Mouse (Mus musculus): ENCODE measurements around the gene Skor1. TPM values are rescaled to one million over a fixed set of nuclear protein-coding genes. Genes with fewer than 3 reads are reported as not detected.

Skor1 gene
- total RNA-seq, 2 experiments from 2014 or later = 0.10 to 0.56 TPM

- no peak for DNase-seq
- intact Hi-C loops (cut with DNase I) = no loop called here
Observed at GRCm38 (mm10) chr9:63099876-63100275, 48.9 kb downstream of the Skor1 start.

GRCm38 (mm10) chr9:63099344-63099743, 49.4 kb downstream of the Skor1 start:
- DNase-seq = no peak
- intact Hi-C loops (cut with DNase I) = no loop called here

GRCm38 (mm10) chr9:63098887-63099286, 49.9 kb downstream of the Skor1 start:
- DNase-seq = no peak
- intact Hi-C loops (cut with DNase I) = no loop called here

- intact Hi-C loops (cut with DNase I) = no loop called here
- DNase-seq = no peak
Observed at GRCm38 (mm10) chr9:63097204-63097603, 51.6 kb downstream of the Skor1 start.

GRCm38 (mm10) chr9:63094030-63094429, 54.7 kb downstream of the Skor1 start:
- no peak for DNase-seq
- intact Hi-C loops (cut with DNase I) = no loop called here

- intact Hi-C loops (cut with DNase I) = no loop called here
- DNase-seq = no peak
Observed at GRCm38 (mm10) chr9:63092567-63092966, 56.2 kb downstream of the Skor1 start.

GRCm38 (mm10) chr9:63091971-63092528, 56.7 kb downstream of the Skor1 start:
- peak; percentile 92 for DNase-seq
- intact Hi-C loops (cut with DNase I) = no loop called here

GRCm38 (mm10) chr9:63091101-63091921, 57.5 kb downstream of the Skor1 start:
- intact Hi-C loops (cut with DNase I) = no loop called here
- peak; percentile 47 for DNase-seq

GRCm38 (mm10) chr9:63089141-63089540, 59.6 kb downstream of the Skor1 start:
- intact Hi-C loops (cut with DNase I) = no loop called here
- DNase-seq = no peak

Other genes with a start within 250 kb of the Skor1 start
- gene Pias1, start 161.0 kb downstream of the Skor1 start, total RNA-seq (2021) = 10 to 100 TPM; 42.0 to 47.5 TPM
- gene Map2k5, start 228.9 kb upstream of the Skor1 start, total RNA-seq (2021) = 10 to 100 TPM; 32.9 to 38.4 TPM

All from left cerebral cortex, postnatal 4 days (tissue).